Mouse (Mus musculus) heart, adult 2 months (tissue): ENCODE results near the gene Golga3. TPM values are rescaled to one million over a fixed set of nuclear protein-coding genes. Genes with fewer than 3 reads are reported as not detected.

Experiments
- DNase-seq, 2 experiments: peaks; one replicate each; pipeline ENCODE4 v3.0.0; 2021
- H3K27ac ChIP-seq: fragments of 200-600 bp; 2 replicates; pipeline ENCODE4 v1.8.1; 2022
- H3K27me3 ChIP-seq: fragments of 200-500 bp; 2 replicates; pipeline ENCODE4 v1.6.1; 2012; ENCODE audit warnings: mild to moderate bottlenecking, low read length, inconsistent platforms, mixed read lengths; ENCODE audit not compliant: control insufficient read depth, insufficient read depth
- H3K36me3 ChIP-seq: fragments of 200-500 bp; 2 replicates; pipeline ENCODE4 v1.6.1; 2012; ENCODE audit warnings: low read length, inconsistent platforms; ENCODE audit not compliant: control insufficient read depth, insufficient read depth
- H3K4me1 ChIP-seq: fragments of 200-500 bp; 2 replicates; pipeline ENCODE4 v1.6.1; 2011; ENCODE audit warnings: low read length; ENCODE audit not compliant: control insufficient read depth, insufficient read depth
- H3K4me3 ChIP-seq: fragments of 200-600 bp; 2 replicates; pipeline ENCODE4 v1.8.1; 2022
- H3K79me2 ChIP-seq: fragments of 200-500 bp; replicated peaks from 2 replicates; pipeline ENCODE4 v1.6.1; 2012; ENCODE audit warnings: mild to moderate bottlenecking, inconsistent platforms, low read length, moderate library complexity, mixed read lengths; ENCODE audit not compliant: control insufficient read depth, insufficient read depth
- H3K9ac ChIP-seq: fragments of 200-500 bp; 2 replicates; pipeline ENCODE4 v1.6.1; 2012; ENCODE audit warnings: low read depth, mild to moderate bottlenecking, control low read depth, inconsistent platforms, low read length, mixed read lengths
- CTCF ChIP-seq: fragments of 200-600 bp; IDR thresholded peaks from 2 replicates; pipeline ENCODE4 v1.8.1; 2022; ENCODE audit warnings: antibody characterized with exemption, mild to moderate bottlenecking, moderate library complexity
- EP300 ChIP-seq: fragments of 200-500 bp; IDR thresholded peaks from 2 replicates; pipeline ENCODE4 v1.6.1; 2011; ENCODE audit warnings: low read depth, low read length, control low read depth; ENCODE audit not compliant: insufficient read depth
- POLR2A ChIP-seq: fragments of 200-500 bp; IDR thresholded peaks from 2 replicates; pipeline ENCODE4 v1.6.1; 2011; ENCODE audit warnings: mild to moderate bottlenecking, low read depth, low read length, control low read depth; ENCODE audit not compliant: insufficient read depth
- WGBS: fragments of 180-500 bp; shearing (Covaris S2); methylation state at CpG from one replicate; pipeline ENCODE4 v1.1.7; 2018; 5-methylcytosine and 5-hydroxymethylcytosine counted together
- intact Hi-C: fragments of 180-260 bp; cut with DNase I; formaldehyde crosslinking; loops from one replicate; pipeline ENCODE4 v1.15.1; 2025
- long read RNA-seq: library from polyadenylated mRNA; stranded (forward); transcript quantifications from one replicate; pipeline ENCODE4 v2.0.0, GENCODE M21; 2021
- polyA plus RNA-seq: library from polyadenylated mRNA; depleted of rRNA; stranded (reverse); fragments of >200 nt; gene quantifications from 2 replicates; pipeline ENCODE4 v1.2.3, GENCODE M21; 2012; rRNA removed
- total RNA-seq, 2 experiments: library from RNA; stranded (reverse); gene quantifications; 2 replicates each; pipeline ENCODE4 v1.2.3; 2021

Golga3 gene
- total RNA-seq = 10 to 100 TPM; 47.2 to 53.6 TPM
- polyA plus RNA-seq = 9.8 and 18.8 TPM in 2 replicates
- long read RNA-seq, full-length matches to known transcripts = 14 of 25 reads
- long read RNA-seq, partial matches to known transcripts = 8 of 25 reads
- long read RNA-seq, other reads (novel, unspliced or antisense) = 3 of 25 reads

- H3K27ac ChIP-seq = peak within 1 kb of the TSS; percentile 95
- peak within 1 kb of the TSS; percentile 68 for H3K4me3 ChIP-seq
- H3K36me3 ChIP-seq = peaks cover 16% of the 10 kb centered on the region
- peaks cover 4% of the 10 kb centered on the region for H3K4me1 ChIP-seq
- H3K79me2 ChIP-seq = peaks cover 5% of the 10 kb centered on the region; the same call in 1 of the 2 replicates
- no peaks in the 10 kb centered on the region for H3K27me3 ChIP-seq
- WGBS = under 1% methylated on average over 41 of the region's 41 CpGs
- intact Hi-C loops = loop anchor here (2.0 kb wide), 2 partner anchors 42 to 70 kb away; partner anchors contain the start of gene Chfr
- peak; percentile 91 to 95 for DNase-seq
- H3K9ac ChIP-seq = peak within 1 kb of the TSS; percentile 83
- TF ChIP-seq POLR2A (peak; percentile 82), CTCF (no peak), EP300 (peak; percentile 75; the same call in 1 of the 2 replicates)
These were observed at the start of gene Golga3 for GRCm38 (mm10) chr5:110176362-110177020. Gene Golga3, plus strand, starts transcription at chr5:110176701.

GRCm38 (mm10) chr5:110135293-110136086 lies 41.0 kb upstream of the Golga3 start, which contains the start of gene Chfr:
Gene Chfr, plus strand, starts transcription at chr5:110135842.
- Histone ChIP-seq H3K4me3 (peak within 1 kb of the TSS; percentile 84), H3K79me2 (peaks cover 4% of the 10 kb centered on the region), H3K36me3 (no peaks in the 10 kb centered on the region; the same call in 1 of the 2 replicates), H3K27ac (peak within 1 kb of the TSS; percentile 92), H3K9ac (peak within 1 kb of the TSS; percentile 71), H3K4me1 (no peaks in the 10 kb centered on the region; the same call in 1 of the 2 replicates), H3K27me3 (no peaks in the 10 kb centered on the region)
- intact Hi-C loops = loop anchor here (1.0 to 10.0 kb wide), 5 partner anchors 28 to 581 kb away; partner anchors contain the start of genes Crlf2, Golga3 and Zfp932
- WGBS = 3% methylated on average over 46 of the region's 46 CpGs
- peak; percentile 98 to 99 for DNase-seq
- TF ChIP-seq POLR2A (peak; percentile 73), EP300 (no peak), CTCF (peak; percentile 28)

- H3K9ac ChIP-seq = peak overlapping the region; percentile 71
- no peaks in the 10 kb centered on the region; the same call in 1 of the 2 replicates for H3K4me1 ChIP-seq
- 2% methylated on average over 18 of the region's 18 CpGs for WGBS
- TF ChIP-seq CTCF (no peak), POLR2A (no peak), EP300 (no peak)
- peak overlapping the region; percentile 84 for H3K4me3 ChIP-seq
- no peaks in the 10 kb centered on the region; the same call in 1 of the 2 replicates for H3K36me3 ChIP-seq
- no peak for DNase-seq
- peaks cover 4% of the 10 kb centered on the region for H3K79me2 ChIP-seq
- no peaks in the 10 kb centered on the region for H3K27me3 ChIP-seq
- peak overlapping the region; percentile 92 for H3K27ac ChIP-seq
- intact Hi-C loops = loop anchor here (10.0 kb wide), 3 partner anchors 81 to 581 kb away; partner anchors contain the start of genes Crlf2 and Zfp932
These were observed 40.4 kb upstream of the Golga3 start for GRCm38 (mm10) chr5:110136087-110136464.

GRCm38 (mm10) chr5:110137816-110138215 lies 38.7 kb upstream of the Golga3 start:
- WGBS = 88% methylated on average over 3 of the region's 3 CpGs
- H3K79me2 ChIP-seq = peaks cover 4% of the 10 kb centered on the region
- H3K27me3 ChIP-seq = no peaks in the 10 kb centered on the region
- intact Hi-C loops = loop anchor here (10.0 kb wide), 3 partner anchors 83 to 583 kb away; partner anchors contain the start of genes Crlf2 and Zfp932
- H3K4me3 ChIP-seq = no peak overlapping the region
- no peaks in the 10 kb centered on the region; the same call in 1 of the 2 replicates for H3K4me1 ChIP-seq
- no peak overlapping the region for H3K9ac ChIP-seq
- H3K36me3 ChIP-seq = no peaks in the 10 kb centered on the region; the same call in 1 of the 2 replicates
- TF ChIP-seq EP300 (no peak), POLR2A (no peak), CTCF (no peak)
- no peak overlapping the region for H3K27ac ChIP-seq
- DNase-seq = no peak

- no peak for DNase-seq
- 96% methylated on average over 3 of the region's 3 CpGs for WGBS
- Histone ChIP-seq H3K79me2 (peaks cover 4% of the 10 kb centered on the region), H3K9ac (no peak overlapping the region), H3K27me3 (no peaks in the 10 kb centered on the region), H3K27ac (no peak overlapping the region), H3K4me3 (no peak overlapping the region), H3K4me1 (no peaks in the 10 kb centered on the region; the same call in 1 of the 2 replicates), H3K36me3 (no peaks in the 10 kb centered on the region; the same call in 1 of the 2 replicates)
- intact Hi-C loops = loop anchor here (10.0 kb wide), 3 partner anchors 85 to 585 kb away; partner anchors contain the start of genes Crlf2 and Zfp932
- no peak for TF ChIP-seq EP300
- no peak for TF ChIP-seq POLR2A
- no peak for TF ChIP-seq CTCF
These were observed 37.2 kb upstream of the Golga3 start for GRCm38 (mm10) chr5:110139325-110139724.

- TF ChIP-seq POLR2A (no peak), EP300 (no peak), CTCF (no peak)
These were observed 36.1 kb upstream of the Golga3 start for GRCm38 (mm10) chr5:110140424-110140823.

More at GRCm38 (mm10) chr5:110140424-110140823, 36.1 kb upstream of the Golga3 start:
- no peak overlapping the region for H3K9ac ChIP-seq
- DNase-seq = no peak
- no peak overlapping the region for H3K4me3 ChIP-seq
- H3K79me2 ChIP-seq = peaks cover 4% of the 10 kb centered on the region
- H3K27me3 ChIP-seq = no peaks in the 10 kb centered on the region
- no peaks in the 10 kb centered on the region; the same call in 1 of the 2 replicates for H3K36me3 ChIP-seq
- no peaks in the 10 kb centered on the region; the same call in 1 of the 2 replicates for H3K4me1 ChIP-seq
- H3K27ac ChIP-seq = no peak overlapping the region
- intact Hi-C loops = no loop called here
- 84% methylated on average over 7 of the region's 7 CpGs for WGBS
